Mouse (Mus musculus) lung, postnatal 4 days (tissue): ENCODE measurements around the gene Dpy19l1.

Experiments used
- DNase-seq, 2 experiments: peaks; one replicate each; pipeline ENCODE4 v3.0.0; 2021

The Dpy19l1 gene

DNA sequence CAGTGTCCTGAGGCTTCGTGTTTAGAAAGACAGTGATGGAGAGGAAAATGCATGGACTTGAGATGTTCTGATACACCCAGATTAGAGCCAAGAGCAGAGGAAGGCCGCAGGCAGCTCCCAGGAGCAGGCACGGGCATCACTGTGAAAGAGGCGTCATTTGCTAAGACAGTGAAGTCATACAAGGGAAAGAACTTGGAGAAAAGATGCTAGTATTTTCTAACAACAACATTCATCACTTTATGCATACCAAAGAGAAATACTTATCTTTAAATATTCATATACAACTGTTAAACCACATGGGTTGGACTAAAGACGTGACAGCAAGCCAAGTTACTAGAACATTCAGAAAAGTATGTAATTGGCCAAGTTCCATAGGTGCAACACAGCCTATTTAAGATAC is 35.8 kb downstream of the Dpy19l1 start:
- no peak for DNase-seq

DNA sequence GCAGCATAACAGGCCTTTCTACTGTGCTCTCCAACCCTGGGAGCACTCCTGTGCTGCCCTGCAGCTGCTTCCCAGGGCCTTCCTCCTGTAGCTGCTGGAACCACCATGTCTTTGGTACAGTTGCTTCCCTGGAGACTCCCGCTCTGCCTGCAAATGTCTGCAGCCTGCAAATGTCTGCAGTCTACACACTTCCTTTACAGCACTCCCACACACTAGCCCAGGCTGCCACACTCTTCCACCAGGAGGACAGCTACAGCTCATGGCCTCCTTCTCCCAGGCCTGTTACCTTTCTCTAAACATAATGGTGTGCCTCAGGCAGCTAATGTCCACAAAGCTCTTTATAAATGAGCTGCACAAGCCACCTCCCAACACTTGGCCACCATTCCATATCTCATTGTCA is 36.3 kb downstream of the Dpy19l1 start:
- DNase-seq = no peak

DNA sequence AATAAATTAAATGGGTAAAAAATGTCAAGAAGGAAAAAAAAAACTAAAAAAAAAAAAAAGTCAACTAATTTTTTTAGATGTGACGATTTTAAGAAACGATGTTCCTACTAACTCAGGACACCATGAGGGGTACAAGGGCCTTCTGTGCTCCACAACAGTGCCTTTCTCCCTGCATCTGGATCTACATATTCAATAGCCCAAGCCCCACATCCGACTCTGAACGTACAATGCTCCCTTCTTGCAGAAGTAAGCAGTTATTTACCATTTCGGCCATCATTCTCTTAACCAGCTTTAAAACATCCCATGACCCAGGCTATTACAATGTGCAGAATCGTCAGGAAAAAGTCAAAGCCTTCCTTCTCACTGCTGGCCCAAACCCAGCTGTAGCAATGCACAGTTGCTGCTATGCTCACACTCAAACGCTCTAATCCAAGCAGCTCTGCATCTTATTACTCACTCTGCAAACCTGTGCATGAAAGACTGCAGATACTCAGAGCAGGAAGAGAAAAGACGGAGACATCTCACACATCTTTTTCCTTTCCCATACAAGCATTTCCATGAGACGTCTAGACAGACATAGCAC is 41.5 kb downstream of the Dpy19l1 start:
- DNase-seq = no peak

DNA sequence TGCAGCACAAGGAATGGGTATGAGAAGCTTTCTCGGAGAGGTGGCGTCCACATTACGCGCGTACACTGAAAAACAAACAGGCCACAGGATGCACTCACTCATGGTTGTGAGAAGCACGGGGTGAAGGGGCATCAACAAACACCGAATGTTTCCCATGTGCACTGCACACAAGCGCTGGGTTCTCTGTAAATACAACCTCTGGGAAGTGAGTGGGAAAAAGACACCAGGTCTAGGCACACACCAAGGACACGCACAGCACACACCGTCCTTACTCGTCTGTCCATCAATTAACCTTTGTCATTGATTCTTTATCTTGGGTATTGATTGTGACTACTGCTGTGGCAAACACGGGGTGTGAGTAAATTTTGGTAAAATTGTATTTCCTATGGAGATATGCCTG is 49.1 kb downstream of the Dpy19l1 start:
- DNase-seq = no peak

DNA sequence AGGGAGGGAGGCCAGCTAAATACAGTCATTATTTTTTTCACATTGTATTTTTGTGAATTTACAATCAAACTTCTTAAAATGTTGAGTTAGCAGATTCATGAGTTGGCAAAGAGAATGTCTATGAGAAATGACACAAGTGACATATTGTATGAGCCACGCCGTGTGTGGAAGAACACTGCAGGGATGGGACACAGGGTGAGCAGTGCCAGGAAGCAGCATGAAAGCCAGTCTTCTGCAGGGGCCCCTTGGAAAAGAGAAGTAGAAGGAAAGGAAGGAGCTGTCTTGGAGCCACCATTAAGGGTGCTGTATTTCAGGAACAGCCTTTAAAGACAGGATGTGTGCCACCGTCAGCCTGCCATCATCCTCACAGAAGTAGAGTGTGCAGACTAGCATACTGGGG is 52.0 kb downstream of the Dpy19l1 start:
- no peak for DNase-seq

DNA sequence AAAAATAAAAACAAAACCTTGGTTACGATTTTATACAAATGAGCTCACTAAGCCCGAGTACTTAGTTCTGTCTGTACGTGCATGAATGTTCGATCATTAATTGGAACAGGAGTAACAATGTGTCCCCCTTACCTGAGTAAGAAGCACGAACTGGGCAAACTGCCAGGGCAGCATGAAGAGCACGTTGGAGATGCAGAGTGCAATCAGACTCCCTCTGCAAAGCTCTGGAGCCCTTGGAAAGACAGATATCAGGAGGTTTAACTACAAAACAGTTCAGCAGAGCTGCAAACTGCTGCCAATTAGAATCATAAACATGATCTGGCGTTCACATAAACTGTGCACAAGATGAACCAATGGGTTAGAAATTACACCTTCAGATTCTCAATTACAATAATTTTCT is 52.4 kb downstream of the Dpy19l1 start:
- no peak for DNase-seq

DNA sequence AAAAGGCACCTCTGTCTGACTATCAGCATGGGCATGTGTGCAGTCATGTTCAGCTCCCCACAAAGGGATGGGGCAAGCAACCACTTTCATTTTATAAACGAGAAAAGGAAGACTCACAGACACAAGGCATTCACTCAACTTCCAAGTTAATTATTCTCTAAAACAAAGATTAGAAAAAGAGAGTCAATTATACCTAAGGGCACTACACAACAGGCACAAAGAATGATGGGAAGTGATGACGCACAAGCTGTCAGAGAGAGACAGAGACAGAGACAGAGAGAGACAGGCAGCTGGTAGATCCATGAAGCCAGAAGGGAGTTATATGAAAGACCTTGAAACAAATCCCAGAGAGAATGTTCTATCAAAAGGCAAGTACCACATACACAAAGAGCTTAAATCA is 68.0 kb downstream of the Dpy19l1 start:
- no peak for DNase-seq

DNA sequence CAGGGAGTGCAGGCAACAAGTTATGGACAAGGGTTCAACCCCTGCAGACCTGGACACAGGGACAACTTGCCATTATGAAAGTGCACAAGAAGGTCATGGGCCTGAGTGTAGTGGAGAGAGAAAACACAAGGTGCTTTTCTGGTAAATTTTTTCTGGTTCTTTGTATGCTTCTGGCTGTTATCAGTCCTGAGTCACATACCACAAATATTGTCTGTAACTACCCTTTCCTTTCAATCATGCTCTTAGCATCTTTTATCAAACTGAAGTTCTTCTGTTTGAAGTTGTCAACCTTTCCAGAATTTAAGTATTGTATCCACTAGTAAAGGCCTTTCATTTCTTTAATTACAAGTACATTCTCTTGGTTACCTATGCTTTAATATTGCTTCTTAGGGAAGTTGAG is 73.2 kb downstream of the Dpy19l1 start:
- no peak for DNase-seq

DNA sequence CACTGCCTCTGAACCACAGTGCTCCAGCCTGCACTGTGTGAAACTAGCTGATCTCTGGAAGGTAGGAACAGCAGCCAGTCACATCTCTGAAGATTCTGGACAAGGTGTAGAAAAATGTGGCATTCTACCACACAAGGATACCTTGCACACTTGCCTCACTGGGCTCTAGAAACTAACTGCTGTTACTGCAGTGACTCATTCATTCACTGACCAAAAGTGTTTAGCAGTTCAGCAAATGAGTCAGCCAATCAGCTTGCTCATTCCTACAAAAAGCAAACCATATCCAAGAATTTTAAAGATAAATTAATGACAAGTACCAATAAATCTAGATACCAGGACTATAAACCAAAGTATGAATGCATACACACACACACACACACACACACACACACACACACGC is 77.3 kb downstream of the Dpy19l1 start:
- no peak for DNase-seq

DNA sequence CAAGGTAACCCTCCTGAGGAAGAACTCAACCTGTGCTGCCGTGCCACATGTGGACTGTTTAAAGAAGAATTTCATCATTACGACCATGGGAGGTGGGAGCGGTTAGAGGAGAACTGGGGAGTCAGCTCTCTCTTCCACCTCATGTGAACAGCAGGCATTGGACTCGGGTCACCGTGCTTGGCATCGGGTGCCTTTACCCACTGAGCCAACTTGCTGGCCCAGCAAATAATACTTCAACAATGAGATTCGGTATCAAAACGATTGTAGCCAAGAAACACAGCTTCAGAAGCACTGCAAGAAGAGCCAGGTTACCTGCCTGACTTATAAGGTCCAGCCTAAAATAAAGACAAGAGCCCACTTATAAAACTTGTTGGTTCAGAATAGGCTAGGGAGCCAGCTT is 79.7 kb downstream of the Dpy19l1 start:
- no peak for DNase-seq

DNA sequence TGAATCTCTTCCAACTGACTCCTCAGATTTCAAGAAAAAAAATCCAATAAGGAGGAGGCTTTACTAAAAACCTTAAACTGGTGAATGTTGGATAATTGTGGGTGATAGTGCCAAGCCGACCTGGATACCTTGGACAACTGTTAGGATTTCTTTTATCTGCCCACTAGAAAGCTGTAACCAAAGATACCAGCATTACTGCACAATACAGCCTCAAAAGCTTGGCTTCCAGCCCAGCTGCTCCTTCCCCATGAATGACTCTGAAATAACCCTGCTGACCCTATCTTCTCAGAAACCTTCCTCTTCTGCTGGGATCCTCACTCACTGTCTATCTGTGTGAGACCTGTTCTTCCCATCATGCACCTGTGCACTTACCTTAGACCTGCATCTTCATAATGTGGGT is 81.1 kb downstream of the Dpy19l1 start:
- no peak for DNase-seq

DNA sequence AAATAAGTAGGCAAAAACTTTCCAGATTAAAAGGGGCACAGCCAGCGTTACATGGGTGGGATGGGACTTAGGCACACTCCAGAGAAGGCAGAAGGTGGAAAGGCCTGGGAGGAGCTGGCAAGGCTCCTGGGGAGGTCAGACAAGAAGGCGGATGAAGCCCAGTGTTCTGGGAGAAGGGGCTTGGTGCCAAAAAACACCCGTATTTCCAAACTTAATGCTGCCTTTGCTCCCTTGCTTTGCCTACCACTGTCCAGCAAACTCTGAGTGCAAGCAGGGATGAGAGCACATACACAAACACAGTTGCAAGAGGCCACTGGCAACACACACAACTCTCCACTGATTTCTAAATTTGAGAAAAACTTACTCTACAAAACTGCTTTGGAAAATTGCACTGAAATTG is 81.7 kb downstream of the Dpy19l1 start:
- no peak for DNase-seq

DNA sequence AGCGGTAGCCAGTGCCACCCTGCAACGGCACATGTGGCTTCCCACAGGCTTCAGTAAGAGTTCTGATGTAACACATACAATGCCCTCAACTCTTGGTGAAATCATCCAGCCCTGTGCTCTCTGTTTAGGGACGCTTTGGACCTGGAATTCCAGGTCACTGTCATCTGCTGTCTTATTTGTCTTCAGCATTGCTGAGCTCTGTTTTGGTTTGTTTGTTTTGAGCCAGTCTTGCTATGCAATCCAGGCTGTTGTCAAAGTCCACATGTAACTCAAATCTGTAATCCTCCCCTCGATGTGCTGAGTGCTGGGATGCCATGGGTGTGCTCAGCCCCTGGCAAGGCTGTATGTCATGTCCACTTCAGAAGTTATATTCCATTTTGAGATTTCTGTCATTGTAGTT is 82.8 kb downstream of the Dpy19l1 start:
- DNase-seq = no peak

DNA sequence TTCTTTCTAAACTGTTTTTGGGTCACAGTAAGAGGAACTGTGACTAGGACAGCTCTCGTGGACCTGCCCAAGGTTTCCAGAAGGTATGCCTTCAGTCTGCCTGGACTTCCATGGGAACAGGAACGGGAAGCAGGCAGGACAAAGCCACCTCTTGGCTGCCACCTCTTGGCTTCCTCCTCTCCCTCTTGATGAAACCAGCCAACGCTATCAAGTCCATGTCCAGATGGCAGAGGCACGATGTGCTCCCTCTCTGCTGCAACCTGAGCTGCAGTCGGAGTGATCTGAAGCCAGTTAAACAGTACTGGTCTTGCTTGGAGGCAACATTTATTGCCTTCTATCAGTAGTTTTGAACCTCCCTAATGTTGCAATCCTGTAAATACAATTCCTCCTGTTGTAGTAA is 84.7 kb downstream of the Dpy19l1 start:
- no peak for DNase-seq

DNA sequence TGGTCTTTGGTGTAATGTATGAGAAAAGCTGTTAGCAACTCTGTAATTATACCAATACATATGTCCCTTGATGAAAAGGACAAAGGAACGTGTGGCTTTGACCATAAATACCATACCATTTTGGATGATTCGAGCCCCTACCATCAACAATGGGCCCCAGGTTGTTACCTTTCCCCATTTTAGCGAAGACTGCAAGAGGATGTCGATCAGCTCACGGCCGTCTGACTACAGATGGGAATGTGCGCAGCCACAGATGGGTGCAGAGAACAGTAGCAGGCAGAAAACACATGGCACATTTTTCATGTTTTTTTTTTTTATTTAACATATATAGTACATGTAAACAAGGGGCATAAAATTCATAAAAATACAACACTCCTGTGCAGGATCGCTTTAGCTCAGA is 91.5 kb downstream of the Dpy19l1 start:
- no peak for DNase-seq

DNA sequence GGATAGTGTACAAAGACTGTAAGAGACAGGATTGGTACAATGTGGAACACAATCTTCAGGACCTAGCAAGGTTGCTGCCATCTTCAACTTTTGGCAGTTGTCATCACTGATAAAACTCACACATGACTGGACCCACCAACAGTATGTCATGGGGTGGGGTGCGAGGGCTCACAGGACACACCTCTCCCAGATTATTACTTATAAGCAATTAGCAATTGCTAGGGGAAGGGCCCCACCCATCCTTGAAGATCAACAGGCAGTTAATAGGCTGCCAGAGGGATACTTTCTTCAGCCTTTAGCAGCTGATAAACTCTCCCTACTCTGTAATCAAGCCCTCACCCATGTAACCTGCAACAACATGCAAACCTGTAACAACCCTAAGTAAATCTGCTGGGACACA is 92.5 kb downstream of the Dpy19l1 start:
- DNase-seq = no peak

DNA sequence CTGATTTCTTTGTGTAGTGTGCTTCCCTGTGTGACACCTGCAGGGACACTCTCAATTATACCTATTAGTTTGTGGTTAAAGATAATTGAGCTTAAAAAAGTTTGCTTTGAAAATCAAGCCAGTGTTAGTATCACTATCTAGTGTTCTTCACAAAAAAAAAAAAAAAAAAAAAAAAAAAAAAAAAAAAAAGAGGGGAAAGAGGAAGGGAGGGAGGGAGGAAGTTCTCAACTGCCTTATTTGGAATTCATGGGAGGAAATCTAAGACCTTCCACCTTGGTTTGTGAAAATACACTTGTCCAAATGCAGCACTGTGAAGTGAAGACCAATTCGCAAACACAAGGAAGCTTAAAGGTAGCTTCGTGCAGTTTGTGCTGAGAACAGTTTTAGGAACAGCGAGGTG is 94.9 kb downstream of the Dpy19l1 start:
- no peak for DNase-seq

DNA sequence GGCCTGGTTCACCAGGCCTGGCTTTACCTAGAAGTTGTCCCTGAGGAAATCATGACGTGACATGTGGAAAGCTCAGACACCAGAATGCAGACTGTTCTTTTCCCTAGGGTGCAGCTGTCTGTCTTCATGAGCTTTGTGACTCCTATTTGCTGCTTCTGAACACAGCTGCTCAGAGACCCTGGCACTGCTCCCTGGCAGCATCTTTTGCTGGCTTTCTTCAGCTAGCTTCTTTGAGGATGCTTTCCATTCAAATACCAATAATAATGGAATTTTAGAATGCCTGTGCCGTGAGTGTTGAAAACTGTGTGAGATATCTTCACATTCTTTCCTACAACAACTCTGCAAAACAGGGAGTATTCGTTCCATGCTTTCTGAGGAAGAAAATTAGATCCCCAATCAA is 108.8 kb downstream of the Dpy19l1 start:
- DNase-seq = no peak

DNA sequence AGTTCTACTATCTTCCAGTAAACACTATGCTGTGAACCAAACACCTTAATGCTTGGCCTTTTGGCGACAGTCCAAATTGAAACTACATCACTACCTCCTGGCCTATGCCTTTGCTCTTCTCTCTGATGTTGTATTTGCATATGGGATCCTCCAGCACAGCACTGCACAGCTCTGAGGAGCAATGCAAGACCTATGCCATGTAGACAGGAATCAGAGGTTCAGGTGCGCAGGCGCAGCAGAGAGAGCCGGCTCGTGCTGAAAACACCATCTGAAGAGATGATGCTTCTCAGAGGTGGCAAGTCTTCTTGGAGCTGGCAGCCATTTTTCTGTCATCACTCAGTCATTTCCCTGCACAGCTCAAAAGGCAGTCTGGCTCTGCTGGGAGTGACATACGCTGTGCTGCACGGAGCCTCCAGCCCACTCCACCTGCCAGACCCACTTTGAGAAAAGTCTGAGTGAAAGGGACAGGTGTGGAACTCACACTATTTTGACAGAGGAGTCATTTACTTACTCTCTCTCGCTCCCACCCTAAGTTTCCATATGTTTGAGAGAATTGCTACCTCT is 112.1 kb downstream of the Dpy19l1 start:
- DNase-seq = no peak

DNA sequence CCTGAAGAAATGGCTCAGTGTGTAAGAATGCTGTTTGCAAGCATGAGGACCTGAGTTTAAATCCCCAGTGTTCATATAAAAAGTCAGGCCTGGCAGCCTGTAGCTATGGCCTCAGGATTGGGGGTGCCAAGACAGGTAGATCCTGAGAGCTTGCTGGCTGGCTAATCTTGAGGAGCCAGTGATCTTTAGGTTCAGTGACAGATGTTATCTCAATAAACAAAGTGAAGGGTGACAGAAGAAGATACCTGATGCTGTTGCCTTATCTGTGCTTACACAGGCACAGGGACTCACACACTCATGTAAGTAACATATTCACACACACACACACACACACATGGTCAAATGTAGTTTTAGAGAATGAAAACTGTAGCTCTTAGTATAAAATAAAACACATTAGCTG is 115.7 kb downstream of the Dpy19l1 start:
- no peak for DNase-seq

DNA sequence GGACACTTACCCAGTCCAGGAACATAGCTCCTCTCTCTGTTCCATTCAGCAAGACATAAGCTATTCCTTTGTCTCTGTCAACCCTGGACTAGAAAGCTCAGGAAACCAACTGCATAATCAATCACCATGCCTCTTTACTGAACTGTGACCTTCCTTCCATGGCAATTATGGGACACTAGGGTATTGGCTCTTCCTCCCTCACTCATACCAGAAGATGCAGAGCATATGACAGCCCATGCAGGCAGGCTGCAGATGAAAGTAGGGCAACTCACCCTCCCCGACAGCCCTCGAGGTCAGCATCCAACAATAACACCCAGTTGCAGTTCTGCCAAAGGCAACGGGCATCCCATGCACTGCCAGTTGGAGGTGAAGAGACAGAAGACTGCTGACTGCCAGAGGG is 123.6 kb downstream of the Dpy19l1 start:
- no peak for DNase-seq

DNA sequence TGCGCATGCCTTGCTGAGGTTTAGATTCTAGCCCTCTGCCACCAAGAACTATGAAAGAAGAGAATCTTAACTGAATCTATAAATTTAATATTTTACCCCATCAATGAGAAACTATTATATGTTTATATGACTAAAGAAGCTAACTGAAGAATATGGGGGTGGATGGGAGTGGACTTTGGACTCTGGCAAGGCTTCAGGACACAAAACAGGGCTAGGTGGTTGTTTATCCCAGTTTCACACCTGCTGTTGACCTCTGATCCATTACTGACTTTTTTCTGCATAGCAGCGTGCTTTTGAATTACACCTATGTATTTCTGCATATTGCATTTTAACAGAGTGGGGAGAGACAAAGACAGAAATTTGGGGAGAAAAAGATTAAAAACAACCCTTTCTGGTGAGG is 124.1 kb downstream of the Dpy19l1 start:
- no peak for DNase-seq
